Mouse (Mus musculus) right cerebral cortex, postnatal 4 days (tissue): Measurements from ENCODE around the gene Jag1.

Experiments used
- DNase-seq: peaks from one replicate; pipeline ENCODE4 v3.0.0-alpha.2; 2022

Gene Jag1

GRCm38 (mm10) chr2:137116025-137116674 lies at the start of gene Jag1:
Gene Jag1, minus strand, starts transcription at chr2:137116644.
- DNase-seq: peak; percentile 34

- DNase-seq: no peak
These were observed 39.6 kb upstream of the Jag1 start for GRCm38 (mm10) chr2:137156018-137156417.

GRCm38 (mm10) chr2:137153825-137154224 lies 37.4 kb upstream of the Jag1 start:
- no peak for DNase-seq

- peak; percentile 4 for DNase-seq
These were observed 36.8 kb upstream of the Jag1 start for GRCm38 (mm10) chr2:137153172-137153667.

- no peak for DNase-seq
These were observed 34.5 kb upstream of the Jag1 start for GRCm38 (mm10) chr2:137150953-137151352.

- DNase-seq: no peak
These were observed 30.7 kb upstream of the Jag1 start for GRCm38 (mm10) chr2:137146938-137147666.

- no peak for DNase-seq
These were observed 21.6 kb upstream of the Jag1 start for GRCm38 (mm10) chr2:137138063-137138462.

- no peak for DNase-seq
These were observed 17.6 kb upstream of the Jag1 start for GRCm38 (mm10) chr2:137134035-137134434.

GRCm38 (mm10) chr2:137124861-137125260 lies 8.4 kb upstream of the Jag1 start:
- DNase-seq: no peak

GRCm38 (mm10) chr2:137117321-137117690 lies 862 bp upstream of the Jag1 start:
- peak; percentile 77 for DNase-seq

GRCm38 (mm10) chr2:137116675-137117320 lies 354 bp upstream of the Jag1 start:
- DNase-seq: peak; percentile 78

- no peak for DNase-seq
These were observed 1.0 kb downstream of the Jag1 start for GRCm38 (mm10) chr2:137115241-137116024.

GRCm38 (mm10) chr2:137114248-137115096 lies 2.0 kb downstream of the Jag1 start:
- peak; percentile 76 for DNase-seq

GRCm38 (mm10) chr2:137113288-137114061 lies 3.0 kb downstream of the Jag1 start:
- no peak for DNase-seq

GRCm38 (mm10) chr2:137110214-137110898 lies 6.1 kb downstream of the Jag1 start:
- no peak for DNase-seq

GRCm38 (mm10) chr2:137109321-137110213 lies 6.9 kb downstream of the Jag1 start:
- DNase-seq: peak; percentile 28

GRCm38 (mm10) chr2:137107946-137108345 lies 8.5 kb downstream of the Jag1 start:
- DNase-seq: no peak

GRCm38 (mm10) chr2:137107203-137107602 lies 9.2 kb downstream of the Jag1 start:
- no peak for DNase-seq

- no peak for DNase-seq
These were observed 15.4 kb downstream of the Jag1 start for GRCm38 (mm10) chr2:137101074-137101473.
